Mouse (Mus musculus) gonadal fat pad, adult 2 months (tissue): ENCODE measurements at regions not wholly inside any gene's neighbourhood (a gene's known extent, or its start where the extent isn't known, plus 50 kb on each side); places are given as distances from the start of the nearest gene placed in this dataset.

Experiments used
- DNase-seq: peaks from one replicate; pipeline ENCODE4 v3.0.0-alpha.2; 2012; ENCODE audit warnings: low read depth

GRCm38 (mm10) chr6:93488441-93488955, 545.2 kb upstream of the Adamts9 start:
- no peak for DNase-seq

- no peak for DNase-seq
These were observed 535.2 kb upstream of the Adamts9 start for GRCm38 (mm10) chr6:93478521-93478920.

GRCm38 (mm10) chr6:93474981-93475380, 531.7 kb upstream of the Adamts9 start:
- DNase-seq: no peak

GRCm38 (mm10) chr6:93467867-93468266, 524.6 kb upstream of the Adamts9 start:
- DNase-seq: no peak

DNA sequence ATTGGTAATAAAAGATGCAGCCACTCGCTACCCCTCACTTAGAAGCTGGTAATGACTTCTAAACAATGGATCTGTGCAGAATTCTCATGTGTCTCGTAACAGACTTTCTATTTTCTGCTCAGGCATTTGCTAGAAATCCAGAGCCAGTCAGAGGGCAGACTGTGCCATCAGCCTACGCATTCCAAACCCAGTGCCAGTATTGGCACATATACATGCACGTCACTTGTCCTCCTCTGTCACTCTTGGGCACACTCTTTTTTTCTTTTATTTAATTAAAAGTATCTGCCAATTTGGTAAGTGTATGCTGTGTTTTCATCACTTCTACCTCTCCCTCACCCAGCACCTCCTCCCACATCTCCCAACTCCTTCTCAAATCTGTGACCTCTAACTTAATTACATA, 519.6 kb upstream of the Adamts9 start:
- DNase-seq: no peak

DNA sequence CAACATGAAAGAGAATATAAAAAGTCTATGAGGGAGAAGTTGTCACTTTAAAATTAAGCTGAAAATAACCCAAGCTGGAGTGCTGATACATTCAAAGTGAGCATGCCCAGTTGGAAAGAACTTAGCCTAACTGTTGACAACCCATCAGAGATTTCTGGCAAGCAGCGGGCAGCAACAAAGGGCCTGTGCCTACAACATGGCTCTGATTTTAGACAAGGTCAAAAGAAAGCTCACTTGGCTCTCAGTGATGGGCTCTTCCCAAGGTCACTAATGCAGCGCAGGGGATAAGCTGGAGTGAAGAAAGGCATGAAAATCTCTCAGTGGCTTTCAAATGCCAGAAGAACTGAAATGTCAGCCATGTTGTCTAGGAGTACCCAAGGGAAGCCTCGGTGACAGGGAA, 518.1 kb upstream of the Adamts9 start:
- DNase-seq: no peak

DNA sequence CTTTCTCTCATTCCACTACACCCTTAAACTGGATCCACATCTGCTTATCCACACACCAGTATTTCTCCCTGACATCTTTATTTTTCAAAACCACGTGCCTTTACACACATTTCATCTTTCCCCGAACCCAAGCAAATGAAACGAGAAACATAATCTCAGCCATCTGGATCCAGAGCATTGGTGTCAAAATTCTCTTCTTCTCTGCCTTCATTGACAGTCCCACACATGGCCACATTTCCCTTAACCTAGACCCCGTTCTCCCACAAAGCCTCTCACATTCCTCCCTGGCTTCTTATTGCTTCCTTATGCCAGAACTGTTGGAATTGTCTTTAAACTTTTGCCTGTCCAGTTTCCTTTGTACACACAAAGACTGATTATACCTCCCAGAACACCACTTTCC, 514.3 kb upstream of the Adamts9 start:
- no peak for DNase-seq

GRCm38 (mm10) chr6:93456383-93457033, 513.2 kb upstream of the Adamts9 start:
- DNase-seq: no peak

DNA sequence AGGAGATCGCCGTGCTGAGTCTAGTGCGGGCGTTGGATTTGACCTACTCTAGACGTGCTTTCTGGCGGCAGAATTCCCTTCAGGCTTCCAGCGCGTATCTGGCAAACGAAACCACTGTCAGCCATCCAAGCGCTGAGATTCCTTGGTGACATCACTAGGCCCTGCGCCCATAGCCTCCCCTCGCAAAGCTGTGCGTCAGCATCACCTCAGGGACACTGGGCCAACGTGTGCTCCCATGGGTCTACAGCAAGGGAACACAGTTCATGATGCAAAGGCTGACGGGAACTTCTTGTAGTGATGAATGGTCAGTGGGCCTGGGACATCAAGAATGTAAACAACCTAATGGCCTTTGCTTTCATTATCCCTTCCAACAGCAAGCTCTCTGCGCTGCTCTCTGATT, 502.3 kb upstream of the Adamts9 start:
- no peak for DNase-seq

GRCm38 (mm10) chr6:93445124-93445523, 501.8 kb upstream of the Adamts9 start:
- DNase-seq: no peak

- DNase-seq: no peak
These were observed 500.7 kb upstream of the Adamts9 start for GRCm38 (mm10) chr6:93443766-93444557.

DNA sequence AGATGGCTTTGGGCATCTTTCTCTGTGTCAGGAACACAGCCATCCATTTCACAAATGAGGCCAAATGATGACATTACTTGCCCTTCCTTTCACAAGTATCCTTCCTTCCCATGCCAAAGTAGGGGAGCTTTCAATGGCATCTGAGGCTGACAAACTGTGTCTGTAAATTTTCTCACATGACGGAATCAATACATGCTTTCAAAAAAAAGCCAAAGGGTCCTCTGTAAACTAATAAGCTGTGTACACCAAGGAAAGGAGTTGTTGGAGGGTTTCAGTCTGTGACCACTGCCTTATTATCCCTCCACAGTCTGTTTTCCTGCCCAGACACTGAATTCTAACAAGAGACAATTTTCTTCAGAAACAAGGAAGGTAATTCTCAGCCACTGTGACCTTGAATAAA, 490.2 kb upstream of the Adamts9 start:
- DNase-seq: no peak

DNA sequence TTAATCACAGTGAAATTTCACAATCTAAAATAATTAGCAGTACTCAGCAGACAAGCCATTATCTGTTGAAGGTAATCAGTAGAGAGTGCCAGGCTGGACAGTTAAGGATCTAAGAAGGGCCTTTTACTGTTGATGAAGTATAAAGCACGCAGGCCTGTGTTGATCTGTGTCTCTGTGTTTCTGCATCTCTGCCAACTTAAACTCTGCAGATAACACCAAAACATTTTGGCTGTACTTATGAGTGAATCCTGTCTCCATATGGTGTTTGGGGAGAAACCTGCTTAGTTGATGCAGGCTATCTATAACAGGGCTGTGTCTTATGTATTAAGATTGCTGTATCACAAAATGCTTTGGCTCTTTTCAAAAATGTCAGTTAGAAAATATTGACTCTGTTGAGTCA, 482.8 kb upstream of the Adamts9 start:
- no peak for DNase-seq

GRCm38 (mm10) chr6:93422906-93423305, 479.6 kb upstream of the Adamts9 start:
- DNase-seq: no peak

GRCm38 (mm10) chr6:93422253-93422652, 479.0 kb upstream of the Adamts9 start:
- DNase-seq: no peak

- no peak for DNase-seq
These were observed 474.3 kb upstream of the Adamts9 start for GRCm38 (mm10) chr6:93417625-93418024.

GRCm38 (mm10) chr6:93416006-93416405, 472.7 kb upstream of the Adamts9 start:
- no peak for DNase-seq

- no peak for DNase-seq
These were observed 467.8 kb upstream of the Adamts9 start for GRCm38 (mm10) chr6:93411077-93411452.

DNA sequence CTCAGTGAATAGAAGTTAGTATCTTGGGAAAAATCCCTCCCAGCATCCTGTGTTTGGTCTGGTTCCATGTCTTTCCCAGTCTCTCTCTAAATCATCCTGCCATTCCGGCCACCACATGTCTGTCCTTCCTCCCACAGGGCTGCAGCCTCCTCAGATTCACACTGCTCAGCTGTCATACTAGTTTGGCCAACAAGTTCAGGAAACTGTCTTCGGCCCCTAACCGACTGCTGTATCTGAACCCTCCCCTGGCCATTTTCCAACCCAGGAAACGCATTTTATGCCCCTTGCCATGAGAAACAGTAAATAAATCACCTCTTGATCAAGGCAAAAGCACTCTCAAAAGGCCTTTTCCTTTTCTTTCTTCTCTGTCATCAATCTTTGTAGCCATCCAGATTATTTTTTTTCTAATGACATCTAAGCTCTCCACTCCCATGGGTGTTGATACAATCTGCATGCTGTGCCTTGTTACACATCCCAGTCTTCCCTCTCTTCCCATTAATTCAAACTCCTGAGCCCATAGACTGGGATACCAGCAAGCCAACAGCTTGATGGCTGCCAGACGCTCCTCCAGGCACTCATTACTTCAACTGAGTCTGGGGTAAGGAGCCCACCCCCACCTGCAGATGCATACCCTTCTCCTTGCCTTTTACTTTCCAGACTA, 467.3 kb upstream of the Adamts9 start:
- DNase-seq: no peak

GRCm38 (mm10) chr6:93398551-93398950, 455.3 kb upstream of the Adamts9 start:
- DNase-seq: no peak

- no peak for DNase-seq
These were observed 453.8 kb upstream of the Adamts9 start for GRCm38 (mm10) chr6:93397074-93397473.

- no peak for DNase-seq
These were observed 452.7 kb upstream of the Adamts9 start for GRCm38 (mm10) chr6:93395952-93396351.

GRCm38 (mm10) chr6:93395296-93395695, 452.0 kb upstream of the Adamts9 start:
- no peak for DNase-seq
